In genomic region chr17:24649581-24650069, GRCm38 (mm10) we compare ENCODE assay signal across 8 mouse cellular contexts. TPM values are rescaled to one million over a fixed set of nuclear protein-coding genes. Genes with fewer than 3 reads are reported as not detected.
A peak's percentile ranks its signal among the peaks of the same experiment; 100 is the strongest.
DNase-seq lines count a peak whose midpoint lies in the region; ATAC-seq and TF ChIP-seq lines count a peak whose summit lies in the region.

No protein-coding gene starts in this region.

- H3K9ac ChIP-seq in kidney, embryonic 14.5 days (ENCODE audit: low read depth, low read length): peak overlapping the region; percentile 90
- peak overlapping the region; percentile 74 for H3K9ac ChIP-seq in lung, postnatal 0 days (replicated peaks; ENCODE audit: low read depth)
- H3K9ac ChIP-seq in stomach, embryonic 16.5 days (ENCODE audit: low read length): peak overlapping the region; percentile 93

- no peak for TF ChIP-seq CTCF in testis, adult 2 months (IDR thresholded peaks at IDR 0.05; ENCODE audit: control insufficient read depth, insufficient read depth, insufficient replicate concordance, low read depth, low read length)
- TF ChIP-seq CTCF in lung, postnatal 0 days (IDR thresholded peaks at IDR 0.05): peak; percentile 15

- peak overlapping the region; percentile 97 for H3K4me2 ChIP-seq in kidney, embryonic 14.5 days (replicated peaks; ENCODE audit: low read depth, low read length)
- H3K4me2 ChIP-seq in lung, postnatal 0 days (replicated peaks; ENCODE audit: low read depth, low read length): peak overlapping the region; percentile 95
- H3K4me2 ChIP-seq in stomach, embryonic 16.5 days (ENCODE audit: low read depth, low read length): peak overlapping the region; percentile 99

- peak overlapping the region; percentile 81 for H3K4me3 ChIP-seq in testis, adult 2 months (ENCODE audit: control insufficient read depth, low read depth, low read length)
- H3K4me3 ChIP-seq in kidney, embryonic 14.5 days (ENCODE audit: low read length): peak overlapping the region; percentile 77
- H3K4me3 ChIP-seq in lung, postnatal 0 days (ENCODE audit: low read depth, low read length): peak overlapping the region; percentile 90
- H3K4me3 ChIP-seq in stomach, embryonic 16.5 days (replicated peaks; ENCODE audit: low read length): peak overlapping the region; percentile 86

- H3K4me1 ChIP-seq in testis, adult 2 months (ENCODE audit: control insufficient read depth, insufficient read depth, low read length): peaks cover 16% of the 10 kb centered on the region
- H3K4me1 ChIP-seq in kidney, embryonic 14.5 days (ENCODE audit: control insufficient read depth, insufficient read depth, low read length): peaks cover 32% of the 10 kb centered on the region
- H3K4me1 ChIP-seq in lung, postnatal 0 days (ENCODE audit: insufficient read depth, low read depth, low read length): peaks cover 22% of the 10 kb centered on the region
- peaks cover 23% of the 10 kb centered on the region for H3K4me1 ChIP-seq in stomach, embryonic 16.5 days (ENCODE audit: control insufficient read depth, insufficient read depth, low read length)

- H3K9me3 ChIP-seq in kidney, embryonic 14.5 days (ENCODE audit: control insufficient read depth, low read length): no peaks in the 10 kb centered on the region
- H3K9me3 ChIP-seq in lung, postnatal 0 days (ENCODE audit: low read length): no peaks in the 10 kb centered on the region
- H3K9me3 ChIP-seq in stomach, embryonic 16.5 days (replicated peaks; ENCODE audit: control insufficient read depth, low read length): no peaks in the 10 kb centered on the region

- no peak for TF ChIP-seq EP300 in lung, postnatal 0 days (IDR thresholded peaks at IDR 0.05)

- H3K36me3 ChIP-seq in testis, adult 2 months (ENCODE audit: control insufficient read depth, insufficient read depth, low read length): no peaks in the 10 kb centered on the region
- no peaks in the 10 kb centered on the region for H3K36me3 ChIP-seq in kidney, embryonic 14.5 days (ENCODE audit: control insufficient read depth, insufficient read depth, low read length)
- H3K36me3 ChIP-seq in lung, postnatal 0 days (ENCODE audit: insufficient read depth, low read length): peaks cover 8% of the 10 kb centered on the region; the same call in 1 of the 2 replicates
- no peaks in the 10 kb centered on the region for H3K36me3 ChIP-seq in stomach, embryonic 16.5 days (ENCODE audit: control insufficient read depth, insufficient read depth, low read length)

- WGBS in kidney, embryonic 14.5 days: 0% methylated on average over 25 of the region's 35 CpGs
- under 1% methylated on average over 19 of the region's 35 CpGs for WGBS in lung, postnatal 0 days
- WGBS in stomach, embryonic 16.5 days: under 1% methylated on average over 35 of the region's 35 CpGs

- peak overlapping the region; percentile 60; the same call in 1 of the 2 replicates for H3K27ac ChIP-seq in testis, adult 2 months (ENCODE audit: control insufficient read depth, insufficient read depth, low read depth, low read length)
- peak overlapping the region; percentile 62; the same call in 1 of the 2 replicates for H3K27ac ChIP-seq in kidney, embryonic 14.5 days (ENCODE audit: low read depth, low read length)
- H3K27ac ChIP-seq in lung, postnatal 0 days (ENCODE audit: low read length): peak overlapping the region; percentile 87
- H3K27ac ChIP-seq in stomach, embryonic 16.5 days (ENCODE audit: low read length): peak overlapping the region; percentile 33; the same call in 1 of the 2 replicates

- peak; percentile 43 for ATAC-seq in kidney, embryonic 14.5 days (ENCODE audit: low FRiP score, low TSS enrichment)
- ATAC-seq in lung, postnatal 0 days: peak; percentile 18
- peak; percentile 34; the same call in 1 of the 2 replicates for ATAC-seq in stomach, embryonic 16.5 days (ENCODE audit: insufficient read depth, low FRiP score)
- no peak for ATAC-seq in monocyte, adult 5-6 weeks (replicated peaks; ENCODE audit: insufficient number of reproducible peaks, low FRiP score, low TSS enrichment, poor library complexity, severe bottlenecking)

- no peak for TF ChIP-seq POLR2A in testis, adult 2 months (IDR thresholded peaks at IDR 0.05; ENCODE audit: control insufficient read depth, low read depth, low read length)

- H3K27me3 ChIP-seq in testis, adult 2 months (ENCODE audit: control insufficient read depth, insufficient read depth, low read length): no peaks in the 10 kb centered on the region
- H3K27me3 ChIP-seq in kidney, embryonic 14.5 days (ENCODE audit: control insufficient read depth, insufficient read depth, low read length): no peaks in the 10 kb centered on the region
- H3K27me3 ChIP-seq in lung, postnatal 0 days (replicated peaks; ENCODE audit: insufficient read depth, low read length): no peaks in the 10 kb centered on the region
- H3K27me3 ChIP-seq in stomach, embryonic 16.5 days (ENCODE audit: control insufficient read depth, insufficient read depth, low read length): no peaks in the 10 kb centered on the region

- no peak for DNase-seq in testis, postnatal 14 days (ENCODE audit: low spot score)
- peak; percentile 85 for DNase-seq in cerebellum, adult 11-12 months
- peak; percentile 76 to 82 for DNase-seq in heart, adult 9 months (ENCODE audit: low spot score in 2 of 2)
- peak; percentile 68 for DNase-seq in lung, postnatal 0 days (ENCODE audit: low spot score)

RNA-seq across cellular contexts. Expression of gene Slc9a3r2, which starts 0.5 kb away (rescaled TPM):
- 3.3 and 3.9 TPM in 2 replicates for polyA plus RNA-seq in testis, adult 2 months (2012; rRNA removed)
- polyA plus RNA-seq in kidney, embryonic 14.5 days (2014; fragmentation: Nextera tagmentation; extraction: Ambion mirVana): 86.1 and 95.5 TPM in 2 replicates
- 316 and 341 TPM in 2 replicates for polyA plus RNA-seq in lung, postnatal 0 days (2015; fragmentation: Nextera tagmentation; extraction: Ambion mirVana)
- 38.0 and 39.0 TPM in 2 replicates for polyA plus RNA-seq in stomach, embryonic 16.5 days (2015; fragmentation: Nextera tagmentation; extraction: Ambion mirVana)
- 0.48 to 0.78 TPM in 2 of 3 replicates, not detected in the other for total RNA-seq in monocyte, adult 5-6 weeks (2017)

RNA-seq across cellular contexts. Expression of gene Npw, which starts 8.6 kb away (rescaled TPM):
- polyA plus RNA-seq in testis, adult 2 months (2012; rRNA removed): 0.19 TPM in 1 of 2 replicates, not detected in the other
- 0.66 TPM in 1 of 2 replicates, not detected in the other for polyA plus RNA-seq in kidney, embryonic 14.5 days (2014; fragmentation: Nextera tagmentation; extraction: Ambion mirVana)
- polyA plus RNA-seq in lung, postnatal 0 days (2015; fragmentation: Nextera tagmentation; extraction: Ambion mirVana): 8.6 and 10.3 TPM in 2 replicates
- polyA plus RNA-seq in stomach, embryonic 16.5 days (2015; fragmentation: Nextera tagmentation; extraction: Ambion mirVana): 0.37 and 0.39 TPM in 2 replicates
- not detected in 3 replicates for total RNA-seq in monocyte, adult 5-6 weeks (2017)

RNA-seq across cellular contexts. Expression of gene Nthl1, which starts 17.1 kb away (rescaled TPM):
- 3.2 and 3.7 TPM in 2 replicates for polyA plus RNA-seq in testis, adult 2 months (2012; rRNA removed)
- 14.2 and 17.0 TPM in 2 replicates for polyA plus RNA-seq in kidney, embryonic 14.5 days (2014; fragmentation: Nextera tagmentation; extraction: Ambion mirVana)
- polyA plus RNA-seq in lung, postnatal 0 days (2015; fragmentation: Nextera tagmentation; extraction: Ambion mirVana): 13.6 and 13.8 TPM in 2 replicates
- polyA plus RNA-seq in stomach, embryonic 16.5 days (2015; fragmentation: Nextera tagmentation; extraction: Ambion mirVana): 18.0 and 19.1 TPM in 2 replicates
- 2.5 to 2.6 TPM in 2 of 3 replicates, not detected in the other for total RNA-seq in monocyte, adult 5-6 weeks (2017)

RNA-seq across cellular contexts. Expression of gene Tsc2, which starts 17.2 kb away (rescaled TPM):
- 37.8 and 41.6 TPM in 2 replicates for polyA plus RNA-seq in testis, adult 2 months (2012; rRNA removed)
- 48.3 and 55.4 TPM in 2 replicates for polyA plus RNA-seq in kidney, embryonic 14.5 days (2014; fragmentation: Nextera tagmentation; extraction: Ambion mirVana)
- 31.7 and 32.8 TPM in 2 replicates for polyA plus RNA-seq in lung, postnatal 0 days (2015; fragmentation: Nextera tagmentation; extraction: Ambion mirVana)
- 53.1 and 57.2 TPM in 2 replicates for polyA plus RNA-seq in stomach, embryonic 16.5 days (2015; fragmentation: Nextera tagmentation; extraction: Ambion mirVana)
- 20.2 to 53.0 TPM (median 29.4 TPM) in 3 replicates for total RNA-seq in monocyte, adult 5-6 weeks (2017)

RNA-seq across cellular contexts. Expression of gene Zfp598, which starts 19.9 kb away (rescaled TPM):
- 45.4 and 50.0 TPM in 2 replicates for polyA plus RNA-seq in testis, adult 2 months (2012; rRNA removed)
- polyA plus RNA-seq in kidney, embryonic 14.5 days (2014; fragmentation: Nextera tagmentation; extraction: Ambion mirVana): 25.3 and 34.4 TPM in 2 replicates
- 10.5 and 11.9 TPM in 2 replicates for polyA plus RNA-seq in lung, postnatal 0 days (2015; fragmentation: Nextera tagmentation; extraction: Ambion mirVana)
- polyA plus RNA-seq in stomach, embryonic 16.5 days (2015; fragmentation: Nextera tagmentation; extraction: Ambion mirVana): 13.6 and 13.7 TPM in 2 replicates
- total RNA-seq in monocyte, adult 5-6 weeks (2017): 14.6 to 21.7 TPM (median 15.7 TPM) in 3 replicates

Comparison
In these comparisons a context has a peak if more than half of its experiments do, and no peak if none do; other contexts are left out.
1. H3K27ac ChIP-seq: peak in every context shown above with its lines; median percentile 87 in lung, postnatal 0 days; 62 in kidney, embryonic 14.5 days; 60 in testis, adult 2 months; 33 in stomach, embryonic 16.5 days.